ENCODE assay signal across 8 mouse cellular contexts in the genomic region with DNA sequence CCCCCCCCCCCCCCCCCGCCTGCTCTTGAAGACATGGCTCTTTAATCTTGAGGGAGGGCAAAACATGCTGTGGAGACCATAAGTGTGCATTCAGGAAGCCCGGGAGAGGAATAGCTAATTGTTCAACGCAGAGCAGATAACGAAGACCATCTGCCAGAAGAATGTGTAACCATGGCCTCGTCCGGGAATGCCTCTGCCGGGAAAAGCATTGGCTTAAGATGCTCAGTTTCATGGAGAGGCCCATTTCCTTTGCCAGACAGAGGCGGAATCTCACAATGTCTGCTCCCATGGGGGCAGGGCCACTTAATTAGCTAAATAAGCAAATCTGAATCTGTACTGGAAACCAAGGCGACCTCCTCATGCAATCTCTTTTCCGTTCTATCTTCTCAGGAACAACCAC. TPM values are rescaled to one million over a fixed set of nuclear protein-coding genes. Genes with fewer than 3 reads are reported as not detected.
DNase-seq lines count a peak whose midpoint lies in the region; ATAC-seq and TF ChIP-seq lines count a peak whose summit lies in the region.

No protein-coding gene starts in this region.

- no peaks in the 10 kb centered on the region for H3K9me3 ChIP-seq in limb, embryonic 14.5 days (ENCODE audit: control insufficient read depth, low read length)

- peak; percentile 38 for DNase-seq in gastrocnemius, adult 18-20 months (ENCODE audit: low spot score)
- no peak for DNase-seq in gastrocnemius, postnatal 25 days
- DNase-seq in brain, embryonic 14.5 days (ENCODE audit: low read depth): peak; percentile 75
- peak; percentile 42 for DNase-seq in heart, postnatal 25 days (ENCODE audit: low spot score)
- DNase-seq in limb, embryonic 14.5 days (ENCODE audit: low spot score): peak; percentile 23
- no peak for DNase-seq in thymus, adult 2 months
- no peak for DNase-seq in thymus, postnatal 10 days (ENCODE audit: low spot score in 2 of 2)
- DNase-seq in right cerebral cortex, adult 2 months (ENCODE audit: low spot score in 2 of 2): no peak

- TF ChIP-seq POLR2A in brain, embryonic 14.5 days (IDR thresholded peaks at IDR 0.05; ENCODE audit: borderline replicate concordance, extremely low read depth, insufficient read depth, insufficient read length, poor library complexity, severe bottlenecking): no peak
- no peak for TF ChIP-seq POLR2A in limb, embryonic 14.5 days (IDR thresholded peaks at IDR 0.05; ENCODE audit: borderline replicate concordance, extremely low read depth, insufficient read depth, insufficient read length)
- no peak for TF ChIP-seq POLR2A in thymus, adult 2 months (IDR thresholded peaks at IDR 0.05; ENCODE audit: control insufficient read depth, extremely low read depth, insufficient read depth, low read length, poor library complexity)

- no peak for TF ChIP-seq CTCF in brain, embryonic 14.5 days (IDR thresholded peaks at IDR 0.05; ENCODE audit: borderline replicate concordance, extremely low read depth, insufficient read depth, insufficient read length)
- no peak for TF ChIP-seq CTCF in thymus, adult 2 months (IDR thresholded peaks at IDR 0.05; ENCODE audit: borderline replicate concordance, control insufficient read depth, extremely low read depth, insufficient read depth, low read length, poor library complexity)

- H3K27me3 ChIP-seq in limb, embryonic 14.5 days (ENCODE audit: control insufficient read depth, insufficient read depth, low read length): no peaks in the 10 kb centered on the region
- no peaks in the 10 kb centered on the region for H3K27me3 ChIP-seq in thymus, adult 2 months (ENCODE audit: control insufficient read depth, insufficient read depth, low read length)

- H3K4me3 ChIP-seq in limb, embryonic 14.5 days (replicated peaks; ENCODE audit: low read length): no peak overlapping the region
- no peak overlapping the region for H3K4me3 ChIP-seq in thymus, adult 2 months (ENCODE audit: control insufficient read depth, insufficient read depth, low read length)

- ATAC-seq in limb, embryonic 14.5 days (ENCODE audit: low FRiP score, low read depth): no peak

- 0 out of 2 replicates have a peak, but pooled peaks cover 6% of the 10 kb centered on the region for H3K4me1 ChIP-seq in limb, embryonic 14.5 days (ENCODE audit: control insufficient read depth, insufficient read depth, low read length)
- no peaks in the 10 kb centered on the region for H3K4me1 ChIP-seq in thymus, adult 2 months (replicated peaks; ENCODE audit: control insufficient read depth, insufficient read depth, low read length)

- no peak overlapping the region for H3K9ac ChIP-seq in limb, embryonic 14.5 days (ENCODE audit: low read depth, low read length, severe bottlenecking)

- no peak overlapping the region for H3K27ac ChIP-seq in limb, embryonic 14.5 days (replicated peaks; ENCODE audit: low read depth, low read length)
- no peak overlapping the region for H3K27ac ChIP-seq in thymus, adult 2 months (ENCODE audit: control insufficient read depth, insufficient read depth, low read length)

- no peak overlapping the region for H3K4me2 ChIP-seq in limb, embryonic 14.5 days (replicated peaks; ENCODE audit: low read depth, low read length, severe bottlenecking)

- WGBS in limb, embryonic 14.5 days: 28% methylated on average over 10 of the region's 10 CpGs
- 93% methylated on average over 9 of the region's 10 CpGs for WGBS in thymus, adult 2 months

- no peaks in the 10 kb centered on the region for H3K36me3 ChIP-seq in limb, embryonic 14.5 days (ENCODE audit: control insufficient read depth, insufficient read depth, low read length)
- H3K36me3 ChIP-seq in thymus, adult 2 months (ENCODE audit: control insufficient read depth, insufficient read depth, low read length): no peaks in the 10 kb centered on the region

- intact Hi-C loops in heart, postnatal 25 days (cut with DNase I): loop anchor here (2.0 to 5.0 kb wide), 5 partner anchors 55 to 425 kb away; no protein-coding TSS in a partner anchor

RNA-seq across cellular contexts. Expression of a gene that starts 43.7 kb away (rescaled TPM):
- total RNA-seq in gastrocnemius, adult 18-20 months (2021): 1 to 10 TPM in 1 of 2 experiments, under 1 TPM in 1; 0.50 to 1.0 TPM
- under 1 TPM in 1 of 2 experiments, not detected in 1; 0.56 TPM for total RNA-seq in gastrocnemius, postnatal 25 days (2021)
- 0.21 and 0.25 TPM in 2 replicates for polyA plus RNA-seq in brain, embryonic 14.5 days (2012; rRNA removed)
- total RNA-seq in heart, postnatal 25 days (2021): not detected
- 0.58 and 0.64 TPM in 2 replicates for polyA plus RNA-seq in limb, embryonic 14.5 days (2012; rRNA removed)
- polyA plus RNA-seq in limb, embryonic 14.5 days (2014; fragmentation: Nextera tagmentation; extraction: Ambion mirVana): 1.6 and 1.8 TPM in 2 replicates
- polyA plus RNA-seq in thymus, adult 2 months (2012; rRNA removed): 3.8 and 4.2 TPM in 2 replicates

Comparison
In these comparisons a context has a peak if more than half of its experiments do, and no peak if none do; other contexts are left out.
1. DNase-seq: peak in gastrocnemius, adult 18-20 months (single experiment), brain, embryonic 14.5 days (single experiment), heart, postnatal 25 days (single experiment) and limb, embryonic 14.5 days (single experiment); none in gastrocnemius, postnatal 25 days (single experiment), thymus, adult 2 months (single experiment), thymus, postnatal 10 days (0 of 2) and right cerebral cortex, adult 2 months (0 of 2).